Mouse (Mus musculus) ovary, postnatal 14 days (tissue): ENCODE data around the gene Vamp5.

ENCODE experiments used
- DNase-seq: peaks from one replicate; pipeline ENCODE4 v3.0.0; 2022; ENCODE audit warnings: low spot score

Vamp5 gene

GRCm38 (mm10) chr6:72364985-72365384, 15.3 kb downstream of the Vamp5 start:
- no peak for DNase-seq

- DNase-seq, result no peak
These were observed 16.3 kb downstream of the Vamp5 start for GRCm38 (mm10) chr6:72364009-72364408.

- DNase-seq, result peak; percentile 85
These were observed 17.9 kb downstream of the Vamp5 start for GRCm38 (mm10) chr6:72362132-72363028.

GRCm38 (mm10) chr6:72361121-72361551, 19.1 kb downstream of the Vamp5 start:
- DNase-seq, result no peak

- DNase-seq, result no peak
These were observed 19.7 kb downstream of the Vamp5 start for GRCm38 (mm10) chr6:72360599-72360935.

- no peak for DNase-seq
These were observed 20.2 kb downstream of the Vamp5 start for GRCm38 (mm10) chr6:72359891-72360598.

- DNase-seq, result no peak
These were observed 20.9 kb downstream of the Vamp5 start for GRCm38 (mm10) chr6:72359343-72359742.

- no peak for DNase-seq
These were observed 22.0 kb downstream of the Vamp5 start for GRCm38 (mm10) chr6:72358086-72358764.

- DNase-seq, result no peak
These were observed 22.8 kb downstream of the Vamp5 start for GRCm38 (mm10) chr6:72357164-72358079.

- DNase-seq, result no peak
These were observed 24.2 kb downstream of the Vamp5 start for GRCm38 (mm10) chr6:72356001-72356532.

- DNase-seq, result peak; percentile 70
These were observed 25.0 kb downstream of the Vamp5 start, which contains the start of gene Tmem150a for GRCm38 (mm10) chr6:72355066-72355911. Gene Tmem150a, plus strand, starts transcription at chr6:72355447.

GRCm38 (mm10) chr6:72354025-72354424, 26.2 kb downstream of the Vamp5 start:
- no peak for DNase-seq

GRCm38 (mm10) chr6:72352636-72353405, 27.4 kb downstream of the Vamp5 start:
- DNase-seq, result no peak

- no peak for DNase-seq
These were observed 30.1 kb downstream of the Vamp5 start for GRCm38 (mm10) chr6:72350214-72350613.

- no peak for DNase-seq
These were observed 31.9 kb downstream of the Vamp5 start for GRCm38 (mm10) chr6:72348411-72348810.

- DNase-seq, result peak; percentile 53
These were observed 32.9 kb downstream of the Vamp5 start, which contains the start of gene 0610030E20Rik for GRCm38 (mm10) chr6:72347166-72347941. Gene 0610030E20Rik, plus strand, starts transcription at chr6:72347317.

GRCm38 (mm10) chr6:72346261-72346660, 34.0 kb downstream of the Vamp5 start:
- DNase-seq, result no peak

GRCm38 (mm10) chr6:72345633-72346032, 34.6 kb downstream of the Vamp5 start:
- no peak for DNase-seq
